ENCODE assay signal across 18 mouse cellular contexts in genomic region chr4:149304466-149304865, GRCm38 (mm10). TPM values are rescaled to one million over a fixed set of nuclear protein-coding genes. Genes with fewer than 3 reads are reported as not detected.
DNase-seq lines count a peak whose midpoint lies in the region; ATAC-seq and TF ChIP-seq lines count a peak whose summit lies in the region.
"Had no signal": no experiment of that assay in that cellular context is flagged by ENCODE, and none has a peak within 500 bp of the region (broad histone marks: within the 10 kb centered on the region; RNA-seq: fewer than 3 reads in every experiment).

No protein-coding gene starts in this region.

- 79% methylated on average over 1 of the region's 1 CpGs for WGBS in forebrain, embryonic 13.5 days
- WGBS in midbrain, embryonic 14.5 days = 75% methylated on average over 1 of the region's 1 CpGs

- ATAC-seq in forebrain, embryonic 13.5 days = no peak
- ATAC-seq in midbrain, embryonic 14.5 days (ENCODE audit: low FRiP score, low TSS enrichment) = no peak
- ATAC-seq: intestine, embryonic 15.5 days had no signal

- H3K9me3 ChIP-seq in forebrain, embryonic 13.5 days (replicated peaks) = no peaks in the 10 kb centered on the region
- H3K9me3 ChIP-seq in midbrain, embryonic 14.5 days (ENCODE audit: control insufficient read depth, low read length) = no peaks in the 10 kb centered on the region
- H3K9me3 ChIP-seq: intestine, embryonic 15.5 days had no signal

- H3K27ac ChIP-seq in left cerebral cortex, adult 2 months = no peak overlapping the region
- no peak overlapping the region for H3K27ac ChIP-seq in forebrain, embryonic 13.5 days
- H3K27ac ChIP-seq in midbrain, embryonic 14.5 days (replicated peaks; ENCODE audit: low read depth, low read length) = no peak overlapping the region
- H3K27ac ChIP-seq: intestine, embryonic 15.5 days; stomach, postnatal 0 days had no signal

- DNase-seq in left cerebral cortex, adult 2 months (ENCODE audit: extremely low spot score in 1 of 2, low spot score in 2 of 2) = no peak
- no peak for DNase-seq in left cerebral cortex, adult 11 months (ENCODE audit: low spot score)
- DNase-seq in adipocyte (ENCODE audit: low spot score) = peak; percentile 71
- no peak for DNase-seq in midbrain, embryonic 14.5 days
- DNase-seq in retina, postnatal 1 day = no peak
- no peak for DNase-seq in c-Kit-positive CD71-positive TER-119-positive erythroid progenitor cells, embryonic 14.5 days (ENCODE audit: low spot score)
- no peak for DNase-seq in kidney, postnatal 25 days
- DNase-seq: adrenal gland, postnatal 14 days; cerebellum, postnatal 36 days; heart, adult 18-20 months; heart, postnatal 10 days; layer of hippocampus, adult 9-11 months; left cerebral cortex, postnatal 4 days; lung, postnatal 36 days; thymus, postnatal 4 days had no signal

- peaks cover 61% of the 10 kb centered on the region for H3K4me1 ChIP-seq in forebrain, embryonic 13.5 days
- H3K4me1 ChIP-seq in midbrain, embryonic 14.5 days (ENCODE audit: control insufficient read depth, insufficient read depth, low read length) = peaks cover 47% of the 10 kb centered on the region

- TF ChIP-seq CTCF in left cerebral cortex, adult 2 months (IDR thresholded peaks at IDR 0.05) = no peak

- peak overlapping the region; percentile 42 for H3K4me2 ChIP-seq in forebrain, embryonic 13.5 days
- H3K4me2 ChIP-seq in midbrain, embryonic 14.5 days (ENCODE audit: low read length) = peak overlapping the region; percentile 76
- H3K4me2 ChIP-seq: intestine, embryonic 15.5 days had no signal

- 0 out of 2 replicates have a peak overlapping the region, but pooled peaks have one; percentile 35 for H3K9ac ChIP-seq in forebrain, embryonic 13.5 days
- no peak overlapping the region for H3K9ac ChIP-seq in midbrain, embryonic 14.5 days (replicated peaks; ENCODE audit: low read length)
- H3K9ac ChIP-seq: intestine, embryonic 15.5 days had no signal

- peak overlapping the region; percentile 0; the same call in 1 of the 2 replicates for H3K4me3 ChIP-seq in left cerebral cortex, adult 2 months
- 0 out of 2 replicates have a peak overlapping the region, but pooled peaks have one; percentile 9 for H3K4me3 ChIP-seq in forebrain, embryonic 13.5 days
- H3K4me3 ChIP-seq in midbrain, embryonic 14.5 days (replicated peaks; ENCODE audit: low read depth, low read length) = no peak overlapping the region
- H3K4me3 ChIP-seq: intestine, embryonic 15.5 days had no signal

- H3K27me3 ChIP-seq in forebrain, embryonic 13.5 days = no peaks in the 10 kb centered on the region
- H3K27me3 ChIP-seq in midbrain, embryonic 14.5 days (ENCODE audit: control insufficient read depth, insufficient read depth, low read length) = no peaks in the 10 kb centered on the region
- H3K27me3 ChIP-seq: intestine, embryonic 15.5 days had no signal

- intact Hi-C loops in left cerebral cortex, adult 2 months (cut with DNase I) = no loop called here

- H3K36me3 ChIP-seq in forebrain, embryonic 13.5 days (ENCODE audit: poor library complexity, severe bottlenecking) = no peaks in the 10 kb centered on the region
- no peaks in the 10 kb centered on the region for H3K36me3 ChIP-seq in midbrain, embryonic 14.5 days (ENCODE audit: control insufficient read depth, insufficient read depth, low read length)
- H3K36me3 ChIP-seq: intestine, embryonic 15.5 days had no signal

RNA-seq across cellular contexts. Expression of gene Kif1b, which starts 3.0 kb away (rescaled TPM):
- total RNA-seq in left cerebral cortex, adult 2 months (2021) = 100 to 1,000 TPM; 444 to 487 TPM
- polyA plus RNA-seq in forebrain, embryonic 13.5 days (2015; fragmentation: Nextera tagmentation; extraction: Ambion mirVana) = 136 TPM in 2 replicates
- polyA plus RNA-seq in midbrain, embryonic 14.5 days (2014; fragmentation: Nextera tagmentation; extraction: Ambion mirVana) = 152 and 202 TPM in 2 replicates
